Mouse (Mus musculus): Measurements from ENCODE around the gene Hist1h4a. TPM values are rescaled to one million over a fixed set of nuclear protein-coding genes. Genes with fewer than 3 reads are reported as not detected.
"Not testable (repeated sequence)": the region's sequence is repeated elsewhere in the genome, so short reads cannot be mapped to it uniquely, and the experiment has no call there.

The Hist1h4a gene
- polyA plus RNA-seq, 1 experiment from 2014 or later: not detected

GRCm38 (mm10) chr13:23729706-23730105 lies 31.3 kb downstream of the Hist1h4a start:
- Histone ChIP-seq H3K4me1 (ENCODE audit: control insufficient read depth, insufficient read depth, low read length) (0 out of 2 replicates have a peak, but pooled peaks cover 8% of the 10 kb centered on the region), H3K27me3 (ENCODE audit: control insufficient read depth, insufficient read depth, low read length) (no peaks in the 10 kb centered on the region), H3K9ac (ENCODE audit: low read depth, low read length) (no peak overlapping the region), H3K4me2 (no peak overlapping the region), H3K4me3 (ENCODE audit: low read depth, low read length) (no peak overlapping the region), H3K36me3 (ENCODE audit: control insufficient read depth, insufficient read depth, low read length) (no peaks in the 10 kb centered on the region), H3K9me3 (replicated peaks; ENCODE audit: control insufficient read depth, low read length) (no peaks in the 10 kb centered on the region), H3K27ac (ENCODE audit: low read depth, low read length) (no peak overlapping the region)
- ATAC-seq (replicated peaks; ENCODE audit: insufficient number of reproducible peaks, low FRiP score, low TSS enrichment): no peak
- 92% methylated on average over 5 of the region's 5 CpGs for WGBS (ENCODE audit: insufficient replicate concordance)

GRCm38 (mm10) chr13:23729192-23729525 lies 31.9 kb downstream of the Hist1h4a start:
- Histone ChIP-seq H3K9me3 (replicated peaks; ENCODE audit: control insufficient read depth, low read length) (no peaks in the 10 kb centered on the region), H3K4me2 (no peak overlapping the region), H3K4me3 (ENCODE audit: low read depth, low read length) (no peak overlapping the region), H3K27me3 (ENCODE audit: control insufficient read depth, insufficient read depth, low read length) (no peaks in the 10 kb centered on the region), H3K27ac (ENCODE audit: low read depth, low read length) (no peak overlapping the region), H3K9ac (ENCODE audit: low read depth, low read length) (no peak overlapping the region), H3K4me1 (ENCODE audit: control insufficient read depth, insufficient read depth, low read length) (0 out of 2 replicates have a peak, but pooled peaks cover 9% of the 10 kb centered on the region), H3K36me3 (ENCODE audit: control insufficient read depth, insufficient read depth, low read length) (no peaks in the 10 kb centered on the region)
- 87% methylated on average over 9 of the region's 9 CpGs for WGBS (ENCODE audit: insufficient replicate concordance)
- no peak for ATAC-seq (replicated peaks; ENCODE audit: insufficient number of reproducible peaks, low FRiP score, low TSS enrichment)

DNA sequence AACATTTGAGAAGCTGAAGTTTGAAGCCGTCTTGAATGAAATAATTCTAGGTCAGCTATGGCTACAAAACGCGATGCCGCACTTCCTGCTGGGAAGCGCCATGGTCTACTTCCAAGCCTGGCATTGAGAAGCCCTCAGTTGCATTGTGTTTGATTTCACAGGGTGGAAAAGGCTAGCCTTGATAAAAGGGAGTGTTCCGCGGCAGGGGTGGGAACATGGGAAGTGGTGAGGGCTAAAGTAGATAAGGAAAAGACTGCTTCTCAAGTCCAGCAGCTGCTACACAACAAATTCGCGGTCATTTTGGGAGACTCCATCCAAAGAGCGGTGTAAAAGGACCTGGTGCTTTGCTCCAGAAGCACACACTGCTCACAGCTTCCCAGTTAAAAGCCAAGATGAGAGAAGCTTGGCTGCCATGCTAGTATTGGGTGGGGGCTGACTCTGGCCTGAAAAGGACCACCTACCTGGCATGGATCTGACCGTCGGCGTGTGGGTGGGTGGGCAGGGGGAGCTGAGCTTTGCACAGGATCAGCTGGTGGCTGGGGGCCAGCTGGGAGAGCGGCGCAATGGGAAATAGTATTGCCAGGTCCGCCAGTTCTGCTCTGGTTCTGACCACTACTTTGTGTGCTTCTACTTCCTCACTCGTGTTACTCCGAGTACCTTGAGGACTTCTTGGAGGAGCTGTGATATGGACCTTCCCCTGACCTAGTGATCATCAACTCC lies 32.4 kb downstream of the Hist1h4a start:
- H3K36me3 ChIP-seq (ENCODE audit: control insufficient read depth, insufficient read depth, low read length): no peaks in the 10 kb centered on the region
- no peak overlapping the region for H3K4me3 ChIP-seq (ENCODE audit: low read depth, low read length)
- 71% methylated on average over 18 of the region's 18 CpGs for WGBS (ENCODE audit: insufficient replicate concordance)
- no peak overlapping the region for H3K4me2 ChIP-seq
- no peaks in the 10 kb centered on the region for H3K27me3 ChIP-seq (ENCODE audit: control insufficient read depth, insufficient read depth, low read length)
- 0 out of 2 replicates have a peak, but pooled peaks cover 9% of the 10 kb centered on the region for H3K4me1 ChIP-seq (ENCODE audit: control insufficient read depth, insufficient read depth, low read length)
- H3K9me3 ChIP-seq (replicated peaks; ENCODE audit: control insufficient read depth, low read length): no peaks in the 10 kb centered on the region
- no peak for ATAC-seq (replicated peaks; ENCODE audit: insufficient number of reproducible peaks, low FRiP score, low TSS enrichment)
- H3K9ac ChIP-seq (ENCODE audit: low read depth, low read length): no peak overlapping the region
- H3K27ac ChIP-seq (ENCODE audit: low read depth, low read length): no peak overlapping the region

- no peak for ATAC-seq (replicated peaks; ENCODE audit: insufficient number of reproducible peaks, low FRiP score, low TSS enrichment)
- Histone ChIP-seq H3K4me2 (no peak overlapping the region), H3K4me1 (ENCODE audit: control insufficient read depth, insufficient read depth, low read length) (0 out of 2 replicates have a peak, but pooled peaks cover 7% of the 10 kb centered on the region), H3K4me3 (ENCODE audit: low read depth, low read length) (no peak overlapping the region), H3K27ac (ENCODE audit: low read depth, low read length) (no peak overlapping the region), H3K36me3 (ENCODE audit: control insufficient read depth, insufficient read depth, low read length) (no peaks in the 10 kb centered on the region), H3K9me3 (replicated peaks; ENCODE audit: control insufficient read depth, low read length) (no peaks in the 10 kb centered on the region), H3K9ac (ENCODE audit: low read depth, low read length) (no peak overlapping the region), H3K27me3 (ENCODE audit: control insufficient read depth, insufficient read depth, low read length) (no peaks in the 10 kb centered on the region)
- 40% methylated on average over 1 of the region's 1 CpGs for WGBS (ENCODE audit: insufficient replicate concordance)
Measured at GRCm38 (mm10) chr13:23725213-23725612, 35.8 kb downstream of the Hist1h4a start.

DNA sequence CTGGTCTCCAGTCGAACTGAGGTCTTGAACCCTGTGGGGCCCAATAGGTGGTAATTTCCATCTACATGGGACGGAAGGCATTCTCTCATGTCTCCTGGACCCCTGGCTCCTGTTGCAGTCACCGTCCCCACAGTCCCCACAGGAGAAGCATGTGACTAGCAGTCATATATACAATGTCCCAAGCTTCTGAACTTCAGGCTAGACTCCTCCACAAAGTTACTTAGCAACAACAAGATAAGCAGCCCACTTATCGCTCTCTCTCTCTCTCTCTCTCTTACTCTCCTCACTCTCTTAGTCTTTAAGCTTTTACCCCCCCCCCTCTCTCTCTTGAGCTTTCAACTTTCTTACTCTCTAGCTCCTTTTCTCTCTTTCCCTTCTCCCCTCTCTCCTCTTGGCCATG lies 36.8 kb downstream of the Hist1h4a start:
- Histone ChIP-seq H3K9me3 (replicated peaks; ENCODE audit: control insufficient read depth, low read length) (no peaks in the 10 kb centered on the region), H3K9ac (ENCODE audit: low read depth, low read length) (no peak overlapping the region), H3K4me1 (ENCODE audit: control insufficient read depth, insufficient read depth, low read length) (0 out of 2 replicates have a peak, but pooled peaks cover 7% of the 10 kb centered on the region), H3K27me3 (ENCODE audit: control insufficient read depth, insufficient read depth, low read length) (no peaks in the 10 kb centered on the region), H3K4me2 (no peak overlapping the region), H3K27ac (ENCODE audit: low read depth, low read length) (no peak overlapping the region), H3K4me3 (ENCODE audit: low read depth, low read length) (no peak overlapping the region), H3K36me3 (ENCODE audit: control insufficient read depth, insufficient read depth, low read length) (no peaks in the 10 kb centered on the region)
- WGBS (ENCODE audit: insufficient replicate concordance): 41% methylated on average over 4 of the region's 4 CpGs
- ATAC-seq (replicated peaks; ENCODE audit: insufficient number of reproducible peaks, low FRiP score, low TSS enrichment): no peak

DNA sequence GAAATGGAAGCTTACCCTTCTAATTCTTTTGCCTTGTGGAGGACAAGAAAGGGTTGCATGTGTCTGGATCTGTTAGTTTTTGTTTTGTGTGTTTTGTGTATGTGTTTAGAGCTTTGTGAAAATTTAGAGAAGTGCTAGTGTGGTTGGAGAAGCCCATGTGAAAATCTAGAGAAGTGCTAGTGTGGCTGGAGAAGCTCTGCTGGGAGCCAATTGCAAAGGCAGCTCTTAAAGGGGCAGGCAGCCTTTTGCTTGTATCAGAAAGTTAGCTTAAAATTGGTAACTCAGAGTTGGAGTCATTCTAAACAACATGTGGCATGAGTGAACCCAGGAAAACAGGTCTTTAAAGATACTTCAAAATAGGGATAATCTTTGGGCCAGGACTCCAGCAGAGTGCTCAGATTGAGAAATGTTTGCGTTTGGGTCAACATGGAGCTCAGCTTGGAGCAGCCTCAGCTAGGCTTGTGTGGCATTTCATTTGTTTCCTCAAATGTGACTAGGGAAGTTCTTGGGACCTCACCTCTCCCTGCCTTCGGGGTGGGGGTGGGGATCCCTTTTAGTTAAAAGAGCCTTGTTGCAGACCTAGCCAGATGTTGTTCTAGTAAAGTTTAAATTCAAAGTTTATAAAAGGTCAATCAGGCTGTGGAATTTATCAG lies 43.3 kb downstream of the Hist1h4a start:
- ATAC-seq (replicated peaks; ENCODE audit: insufficient number of reproducible peaks, low FRiP score, low TSS enrichment); H3K4me1 ChIP-seq (ENCODE audit: control insufficient read depth, insufficient read depth, low read length); H3K27me3 ChIP-seq (ENCODE audit: control insufficient read depth, insufficient read depth, low read length); H3K9ac ChIP-seq (ENCODE audit: low read depth, low read length); H3K4me2 ChIP-seq; H3K9me3 ChIP-seq (replicated peaks; ENCODE audit: control insufficient read depth, low read length); H3K36me3 ChIP-seq (ENCODE audit: control insufficient read depth, insufficient read depth, low read length); H3K4me3 ChIP-seq (ENCODE audit: low read depth, low read length); H3K27ac ChIP-seq (ENCODE audit: low read depth, low read length): not testable (repeated sequence)
- 15% methylated on average over 2 of the region's 2 CpGs for WGBS (ENCODE audit: insufficient replicate concordance)

DNA sequence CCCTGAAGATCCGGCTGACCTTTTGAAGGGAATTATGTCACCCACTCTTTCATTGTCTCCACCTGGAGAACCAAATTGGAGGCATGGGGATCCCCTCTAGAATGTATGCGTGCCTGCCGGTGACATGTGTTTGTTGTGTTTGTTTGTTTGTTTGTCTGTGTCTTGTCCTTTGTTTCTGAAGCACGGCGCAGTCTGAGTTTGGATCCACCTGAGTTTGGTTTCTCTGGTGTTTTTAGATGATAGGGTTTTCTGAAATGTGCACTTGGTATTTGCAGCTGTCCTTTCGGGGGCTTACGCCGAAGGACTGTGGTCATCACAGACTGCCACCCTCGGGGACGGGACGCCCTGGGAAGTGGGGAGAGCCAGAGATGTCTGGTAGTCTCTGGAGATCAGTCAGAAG lies 43.9 kb downstream of the Hist1h4a start:
- Histone ChIP-seq H3K9ac (ENCODE audit: low read depth, low read length) (no peak overlapping the region), H3K4me1 (ENCODE audit: control insufficient read depth, insufficient read depth, low read length) (peaks cover 4% of the 10 kb centered on the region; the same call in 1 of the 2 replicates), H3K9me3 (replicated peaks; ENCODE audit: control insufficient read depth, low read length) (no peaks in the 10 kb centered on the region), H3K4me3 (ENCODE audit: low read depth, low read length) (no peak overlapping the region), H3K27me3 (ENCODE audit: control insufficient read depth, insufficient read depth, low read length) (no peaks in the 10 kb centered on the region), H3K36me3 (ENCODE audit: control insufficient read depth, insufficient read depth, low read length) (no peaks in the 10 kb centered on the region), H3K4me2 (no peak overlapping the region), H3K27ac (ENCODE audit: low read depth, low read length) (no peak overlapping the region)
- 33% methylated on average over 11 of the region's 11 CpGs for WGBS (ENCODE audit: insufficient replicate concordance)
- ATAC-seq (replicated peaks; ENCODE audit: insufficient number of reproducible peaks, low FRiP score, low TSS enrichment): no peak

DNA sequence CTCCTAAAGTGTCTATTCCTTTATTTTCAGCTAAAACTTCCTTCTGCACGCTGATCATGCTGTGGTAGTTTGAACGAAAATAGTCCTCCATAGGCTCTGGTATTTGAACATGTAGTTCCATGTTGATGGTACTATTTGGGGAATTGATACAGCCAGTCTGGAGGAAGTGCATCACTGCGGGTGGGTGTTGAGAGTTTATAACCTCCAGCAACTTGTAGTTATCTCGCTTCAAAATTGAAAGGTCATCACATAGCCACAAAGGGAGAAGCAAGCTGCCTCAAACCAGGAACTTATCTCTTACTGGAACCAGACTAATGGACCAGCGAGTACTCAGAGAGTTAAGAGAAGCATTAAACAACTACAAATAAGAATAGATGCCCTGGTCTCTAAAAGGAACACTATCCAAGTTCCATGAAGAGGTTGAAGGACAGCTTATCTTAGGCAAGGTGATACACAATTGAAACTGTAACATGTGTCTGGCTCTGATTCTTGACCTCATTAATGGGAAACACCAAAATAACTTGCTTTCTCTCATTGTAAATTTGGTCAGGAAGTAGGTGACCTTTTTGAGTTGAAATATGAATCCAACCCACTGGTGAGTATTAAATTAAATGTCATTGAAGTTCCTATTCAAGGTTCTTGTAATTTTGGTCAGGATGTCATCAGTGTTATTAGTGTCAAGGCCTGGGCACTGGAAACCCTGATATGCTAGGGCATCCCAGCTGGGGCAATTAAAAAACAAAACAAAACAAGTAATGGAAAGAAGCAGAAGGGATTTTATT lies 44.6 kb downstream of the Hist1h4a start:
- no peak for ATAC-seq (replicated peaks; ENCODE audit: insufficient number of reproducible peaks, low FRiP score, low TSS enrichment)
- WGBS (ENCODE audit: insufficient replicate concordance): 59% methylated on average over 5 of the region's 5 CpGs
- Histone ChIP-seq H3K27me3 (ENCODE audit: control insufficient read depth, insufficient read depth, low read length) (no peaks in the 10 kb centered on the region), H3K4me1 (ENCODE audit: control insufficient read depth, insufficient read depth, low read length) (peaks cover 4% of the 10 kb centered on the region; the same call in 1 of the 2 replicates), H3K4me2 (no peak overlapping the region), H3K9me3 (replicated peaks; ENCODE audit: control insufficient read depth, low read length) (no peaks in the 10 kb centered on the region), H3K9ac (ENCODE audit: low read depth, low read length) (no peak overlapping the region), H3K36me3 (ENCODE audit: control insufficient read depth, insufficient read depth, low read length) (no peaks in the 10 kb centered on the region), H3K27ac (ENCODE audit: low read depth, low read length) (no peak overlapping the region), H3K4me3 (ENCODE audit: low read depth, low read length) (no peak overlapping the region)

Data from heart, embryonic 11.5 days (tissue).